Mouse (Mus musculus) large intestine, adult 2 months (tissue): ENCODE data around the gene Col5a1. TPM values are rescaled to one million over a fixed set of nuclear protein-coding genes. Genes with fewer than 3 reads are reported as not detected.

Experiments used
- DNase-seq: peaks from one replicate; pipeline ENCODE4 v3.0.0-alpha.2; 2012; ENCODE audit warnings: low read depth, low spot score
- WGBS: fragments of 180-500 bp; shearing (Covaris S2); methylation state at CpG from one replicate; pipeline ENCODE4 v1.1.7; 2018; 5-methylcytosine and 5-hydroxymethylcytosine counted together
- polyA plus RNA-seq: library from polyadenylated mRNA; depleted of rRNA; stranded (reverse); fragments of >200 nt; gene quantifications from 2 replicates; pipeline ENCODE4 v1.2.3, GENCODE M21; 2012; rRNA removed

Gene Col5a1
- polyA plus RNA-seq, 1 experiment = 11.1 TPM

DNA sequence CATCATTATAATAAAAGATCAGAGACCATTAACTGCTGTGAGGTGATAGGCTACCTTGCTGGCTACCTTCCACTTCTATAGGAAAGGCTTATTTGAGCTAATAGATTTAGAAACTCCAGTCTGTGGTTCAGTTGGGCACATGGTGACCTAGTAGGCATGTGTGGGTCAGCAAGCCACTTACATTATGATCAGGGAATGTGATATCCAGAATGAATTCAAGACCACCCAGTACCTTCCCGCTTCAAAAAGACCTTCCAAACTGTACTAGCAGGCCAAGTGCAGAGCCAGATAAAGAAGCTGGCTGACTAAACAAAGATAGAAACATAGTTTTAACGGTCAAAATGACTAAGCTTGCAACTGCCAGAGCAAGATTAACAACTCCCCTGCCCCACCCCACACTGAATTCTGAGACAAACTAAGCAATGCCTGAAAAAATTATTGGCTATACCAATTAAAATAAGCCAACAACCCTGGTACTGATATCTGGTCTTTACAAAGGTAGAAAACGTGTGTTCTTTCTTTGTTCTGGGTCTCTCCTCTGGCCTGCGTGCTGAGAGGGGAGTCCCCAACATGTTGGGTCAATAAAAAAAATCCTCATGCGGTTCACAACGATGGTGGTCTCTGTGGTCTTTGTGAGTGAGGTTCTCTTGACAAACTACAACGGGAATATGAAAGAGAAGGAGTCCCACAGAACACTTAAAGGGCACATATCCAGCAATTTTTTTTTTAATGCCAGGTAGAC lies 178.3 kb downstream of the Col5a1 start:
- 58% methylated on average over 7 of the region's 7 CpGs for WGBS

DNA sequence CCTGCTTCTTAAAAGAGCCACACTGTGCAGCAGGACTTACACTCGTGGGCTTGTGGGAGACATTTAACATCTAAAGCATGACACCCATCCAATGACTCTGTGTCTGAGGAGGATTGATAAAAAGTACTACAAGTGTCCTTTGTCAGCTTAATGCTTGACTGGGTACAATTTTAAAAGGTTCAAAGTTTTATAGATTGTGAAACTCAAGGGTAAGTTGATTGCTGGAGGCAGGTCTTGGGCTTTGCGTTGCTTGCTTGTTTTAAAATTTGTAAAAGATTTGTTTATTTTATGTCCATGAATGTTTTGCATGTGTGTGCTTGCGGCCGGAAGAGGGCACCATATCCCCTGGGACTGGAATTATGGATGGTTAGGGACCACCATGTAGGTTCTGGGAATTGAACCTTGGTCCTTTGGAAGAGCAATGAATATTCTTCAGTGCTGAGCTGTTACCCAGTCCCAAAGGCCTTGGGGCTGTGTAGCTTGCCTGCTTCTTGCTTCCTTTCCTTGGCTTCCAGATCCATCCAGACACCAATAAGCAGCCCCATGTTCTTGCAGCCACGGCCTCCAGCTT lies 178.9 kb downstream of the Col5a1 start:
- 66% methylated on average over 5 of the region's 5 CpGs for WGBS
- no peak for DNase-seq

More for the DNA sequence above, 178.3 kb downstream of the Col5a1 start:
- no peak for DNase-seq

DNA sequence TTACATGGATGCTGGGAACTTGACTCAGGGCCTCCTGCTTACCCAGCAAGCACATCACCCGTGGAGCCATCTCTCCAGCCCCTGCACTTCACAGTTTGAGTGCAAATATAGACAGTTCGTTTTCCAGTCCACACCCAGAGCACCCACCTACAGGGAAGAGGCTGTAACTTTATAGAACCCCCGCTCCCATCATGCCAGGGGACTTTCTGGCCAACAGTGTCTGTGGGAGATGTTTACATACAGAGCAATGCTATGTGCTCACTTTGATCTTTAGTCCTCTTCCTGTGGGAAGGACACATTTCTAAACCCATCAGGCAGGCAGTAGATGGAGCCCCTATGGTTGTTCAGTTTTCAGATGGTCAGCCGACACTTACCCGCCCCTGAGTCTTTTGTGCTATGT lies 180.5 kb downstream of the Col5a1 start:
- no peak for DNase-seq
- 49% methylated on average over 5 of the region's 5 CpGs for WGBS

DNA sequence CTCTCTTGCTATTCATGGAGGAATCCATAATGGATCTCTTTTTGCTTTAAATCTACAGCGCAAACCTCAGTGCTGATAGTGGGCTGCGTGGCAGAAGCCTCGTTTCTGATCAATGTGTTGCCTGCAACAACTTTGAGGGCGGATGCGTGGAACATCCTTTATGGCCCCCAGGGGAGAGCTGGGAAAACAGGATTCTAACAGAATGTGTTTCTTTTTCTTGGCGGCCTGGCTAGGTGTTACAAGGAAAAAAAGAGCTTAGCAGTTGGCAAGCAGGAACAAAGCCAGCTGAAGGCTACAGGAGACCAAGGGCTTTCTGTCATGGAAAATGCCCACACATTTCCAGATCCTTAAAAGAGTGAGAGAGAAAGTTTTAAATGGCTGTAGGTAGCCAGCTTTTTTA lies 180.9 kb downstream of the Col5a1 start:
- WGBS = 68% methylated on average over 6 of the region's 6 CpGs
- DNase-seq = no peak

DNA sequence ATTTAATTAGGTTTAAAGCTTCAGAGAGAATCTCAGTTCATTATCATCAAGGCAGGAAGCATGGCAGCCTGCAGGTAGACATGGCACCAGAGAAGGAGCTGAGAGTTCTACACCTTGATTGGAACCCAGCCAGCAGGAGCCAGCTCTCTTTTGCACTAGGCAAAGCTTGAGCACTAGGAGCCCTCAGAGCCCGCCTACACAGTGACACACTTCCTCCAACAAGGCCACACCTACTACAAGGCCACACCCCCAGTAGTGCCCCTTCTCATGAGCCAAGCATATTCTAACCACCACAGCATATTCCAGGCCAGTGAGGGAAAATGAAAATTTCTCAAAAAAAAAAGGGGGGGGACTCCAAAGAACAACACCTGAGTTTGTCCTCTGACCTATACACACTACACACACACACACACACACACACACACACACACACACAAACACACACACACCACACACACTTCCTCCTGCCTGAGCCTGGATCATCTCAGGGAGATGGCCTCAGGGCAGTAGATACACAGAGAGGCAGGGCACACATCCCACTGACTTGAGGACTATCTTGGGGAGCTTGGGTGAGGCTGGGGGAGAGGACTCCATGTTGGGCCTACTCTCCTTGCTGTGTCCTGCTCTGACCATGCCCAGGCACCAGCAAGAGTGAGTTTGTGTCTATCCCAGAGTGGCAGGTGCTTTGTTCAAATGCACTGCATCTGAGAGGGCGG lies 181.8 kb downstream of the Col5a1 start:
- no peak for DNase-seq
- WGBS = 80% methylated on average over 2 of the region's 2 CpGs

DNA sequence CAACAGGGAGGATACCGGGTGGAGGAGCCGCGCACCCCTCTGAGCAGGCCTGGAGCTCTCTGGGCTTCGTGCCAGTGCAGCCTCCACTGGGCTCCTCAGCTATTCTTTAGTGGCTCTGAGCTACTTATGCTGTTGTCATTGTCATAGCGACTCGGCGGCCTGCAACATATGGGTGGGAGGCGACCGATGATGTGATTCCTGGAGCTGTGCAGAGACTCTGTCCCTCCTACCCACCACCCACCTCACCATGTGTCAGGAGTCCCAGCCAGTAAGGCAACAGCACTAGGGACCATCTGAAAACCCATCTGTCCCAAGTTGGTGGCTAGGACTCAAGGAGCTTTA lies 182.3 kb downstream of the Col5a1 start:
- 82% methylated on average over 9 of the region's 9 CpGs for WGBS
- no peak for DNase-seq

DNA sequence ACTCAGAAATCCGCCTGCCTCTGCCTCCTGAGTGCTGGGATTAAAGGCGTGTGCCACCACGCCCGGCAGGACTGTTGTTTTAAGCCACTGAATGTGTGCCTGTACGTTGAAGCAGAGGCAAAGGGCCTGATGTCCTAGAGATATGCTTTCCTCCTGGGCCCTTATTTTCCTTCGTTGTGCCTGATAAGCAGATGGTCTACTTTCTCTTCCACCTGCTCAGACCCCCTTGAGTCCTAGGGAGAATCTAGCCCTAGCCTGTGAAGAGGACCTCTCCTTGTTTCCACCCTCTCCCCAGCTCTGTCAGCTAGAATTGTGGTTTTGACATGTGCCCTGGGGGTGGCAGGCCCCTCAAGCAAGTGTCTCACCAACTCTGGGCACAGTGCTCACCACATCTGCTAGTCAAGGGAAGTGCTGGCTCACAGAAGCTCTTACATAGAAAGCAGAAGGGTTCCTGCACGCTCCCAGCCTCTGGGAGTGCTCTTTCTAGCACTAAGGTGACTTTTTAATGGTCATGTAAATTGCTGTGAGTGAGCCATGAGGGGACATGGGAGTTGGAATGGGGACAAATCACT lies 189.5 kb downstream of the Col5a1 start:
- WGBS = 76% methylated on average over 7 of the region's 7 CpGs
- DNase-seq = no peak

DNA sequence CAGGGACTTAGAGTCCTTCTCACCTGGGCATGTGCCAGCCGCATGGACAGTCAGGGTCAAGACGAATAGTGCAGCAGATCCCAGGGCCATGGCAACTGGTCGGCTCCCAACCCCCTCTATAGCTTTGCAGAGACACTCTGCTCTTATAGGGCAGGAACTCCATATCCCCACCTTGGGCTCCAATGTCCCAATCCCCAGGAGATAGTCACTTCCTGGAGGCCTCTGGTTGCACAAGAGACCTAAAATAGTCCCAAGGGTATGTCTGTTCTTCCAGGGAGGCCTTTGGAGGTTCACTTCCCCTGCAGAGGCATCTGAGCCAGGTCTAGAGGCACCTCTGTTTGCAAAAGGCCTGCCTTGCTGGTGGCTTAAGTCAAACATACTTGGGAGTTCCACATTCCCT lies 198.5 kb downstream of the Col5a1 start, which contains the start of gene Fcnb:
Gene Fcnb (minus strand): TSS at position 118 of the 400 bp plus-strand sequence.
- 84% methylated on average over 3 of the region's 3 CpGs for WGBS
- DNase-seq = no peak

DNA sequence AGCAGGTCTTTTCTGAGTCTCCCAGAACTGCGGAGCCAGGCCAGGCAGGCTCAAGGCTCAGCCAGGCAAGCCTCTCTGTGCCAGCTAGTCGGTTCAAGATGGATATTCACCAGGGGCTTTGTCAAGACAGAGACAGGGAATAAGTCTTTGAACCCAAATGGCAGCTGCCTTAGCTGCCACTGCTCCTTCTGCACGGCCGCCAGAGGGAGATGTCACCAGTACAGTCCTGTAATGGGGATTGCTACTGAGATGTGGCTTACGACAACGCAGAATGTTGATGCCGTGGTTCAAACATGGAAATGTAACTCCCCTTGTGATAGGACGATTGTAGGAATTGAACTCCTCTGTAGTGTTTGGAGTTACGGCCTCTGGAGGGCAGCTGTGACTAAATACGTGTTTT lies 199.9 kb downstream of the Col5a1 start:
- DNase-seq = no peak
- 76% methylated on average over 10 of the region's 10 CpGs for WGBS

DNA sequence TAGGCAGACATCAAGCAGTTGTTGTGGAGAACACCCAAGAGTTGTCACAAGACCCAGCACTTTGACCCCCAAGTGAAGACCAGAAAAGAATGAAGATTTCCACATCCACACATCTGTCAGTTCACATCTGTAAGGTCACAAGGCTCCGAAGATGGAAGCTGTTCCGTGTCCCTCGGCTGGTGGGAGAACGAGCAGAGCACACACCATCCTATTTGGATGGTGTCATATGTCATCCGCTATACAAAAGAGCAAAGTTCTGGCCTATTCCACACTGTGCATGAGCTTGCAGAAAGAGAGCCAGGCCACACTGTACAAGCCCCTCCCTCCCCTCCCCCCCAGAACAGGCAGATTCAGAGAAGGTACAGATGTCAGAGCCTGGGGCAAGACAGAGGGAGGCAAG lies 202.9 kb downstream of the Col5a1 start:
- WGBS = 57% methylated on average over 5 of the region's 5 CpGs
- no peak for DNase-seq

Other genes with a start within 250 kb of the Col5a1 start
- gene Rxra, start 210.0 kb upstream of the Col5a1 start, polyA plus RNA-seq = 54.6 and 80.7 TPM in 2 replicates
- gene Fcnb, start 198.5 kb downstream of the Col5a1 start, polyA plus RNA-seq = not detected in 2 replicates